Mouse (Mus musculus): Measurements from ENCODE around the gene Birc5.
"Not testable (repeated sequence)": the region's sequence is repeated elsewhere in the genome, so short reads cannot be mapped to it uniquely, and the experiment has no call there.

Gene Birc5

DNA sequence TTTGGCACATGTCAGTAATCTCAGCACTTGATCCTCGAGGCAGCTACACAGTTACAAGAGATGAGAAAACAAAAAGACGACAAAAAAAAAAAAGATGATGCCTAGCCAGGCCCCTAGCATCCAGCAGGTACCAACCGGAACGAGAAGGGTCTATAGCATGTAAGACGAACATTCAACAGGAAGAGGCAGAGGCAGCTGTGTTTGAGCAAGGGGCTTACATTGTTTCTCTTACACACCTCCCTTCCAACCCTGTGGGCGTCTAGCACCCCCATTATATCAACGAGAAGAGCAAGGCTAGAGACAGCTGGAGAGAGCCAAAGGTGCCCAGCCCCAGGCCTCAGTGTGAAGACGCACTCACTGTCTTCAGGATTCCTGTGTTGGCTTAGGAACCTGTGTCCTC lies 22.1 kb upstream of the Birc5 start:
- no peak for ATAC-seq (ENCODE audit: low TSS enrichment)

DNA sequence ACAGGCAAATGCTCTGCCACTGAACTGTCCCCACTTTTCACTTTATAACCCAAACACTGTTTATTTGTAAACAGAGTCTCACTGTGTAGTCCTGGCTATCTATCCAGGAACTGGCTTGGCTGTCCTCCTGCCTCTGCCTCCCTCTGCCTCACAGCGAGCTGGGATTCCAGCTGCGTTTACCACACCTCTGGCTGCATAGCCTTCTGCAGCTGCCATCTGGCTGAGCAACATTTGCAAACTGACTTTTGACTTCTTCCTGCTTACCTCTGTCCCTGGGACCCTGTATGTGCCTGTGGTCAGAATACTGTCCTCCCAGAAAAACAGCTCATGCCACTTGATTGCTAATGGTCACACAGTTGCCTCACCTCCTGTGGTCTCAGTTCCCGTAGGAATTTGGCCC lies 21.7 kb upstream of the Birc5 start:
- no peak for ATAC-seq (ENCODE audit: low TSS enrichment)

DNA sequence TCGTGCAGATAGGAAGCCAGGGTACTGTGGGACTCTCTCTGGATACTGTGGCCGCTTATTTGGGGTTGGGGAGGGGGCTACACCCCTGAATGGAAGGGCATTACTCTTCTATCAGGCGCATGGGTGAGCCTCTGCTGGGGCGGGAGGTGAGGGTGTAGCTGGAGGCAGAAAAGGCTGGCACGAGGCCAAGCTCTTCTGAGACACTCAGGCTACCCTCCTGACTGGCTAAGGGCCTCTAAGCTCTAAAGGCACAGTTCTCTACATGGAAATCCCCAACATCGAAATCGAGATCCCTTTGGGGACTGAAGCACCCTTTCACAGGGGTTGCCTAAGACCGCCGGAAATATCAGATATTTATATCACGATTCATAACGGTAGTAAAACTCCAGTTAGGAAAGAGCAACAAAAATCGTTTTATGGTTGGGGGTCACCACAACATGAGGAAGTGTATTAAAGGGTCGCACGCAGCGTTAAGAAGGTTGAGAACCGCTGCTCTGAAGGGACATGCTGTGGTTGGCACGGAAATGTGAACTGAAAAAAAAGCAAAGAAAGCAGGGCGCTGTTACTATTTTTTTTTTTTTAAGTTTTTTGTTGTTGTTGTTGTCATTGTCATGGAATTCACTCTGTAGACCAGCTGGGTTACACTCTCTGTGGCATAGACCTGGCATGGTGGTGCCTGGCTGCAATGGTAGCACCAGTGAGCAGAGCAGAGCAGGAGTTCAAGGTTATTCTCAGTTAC lies 20.7 kb upstream of the Birc5 start:
- no peak for ATAC-seq (ENCODE audit: low TSS enrichment)

DNA sequence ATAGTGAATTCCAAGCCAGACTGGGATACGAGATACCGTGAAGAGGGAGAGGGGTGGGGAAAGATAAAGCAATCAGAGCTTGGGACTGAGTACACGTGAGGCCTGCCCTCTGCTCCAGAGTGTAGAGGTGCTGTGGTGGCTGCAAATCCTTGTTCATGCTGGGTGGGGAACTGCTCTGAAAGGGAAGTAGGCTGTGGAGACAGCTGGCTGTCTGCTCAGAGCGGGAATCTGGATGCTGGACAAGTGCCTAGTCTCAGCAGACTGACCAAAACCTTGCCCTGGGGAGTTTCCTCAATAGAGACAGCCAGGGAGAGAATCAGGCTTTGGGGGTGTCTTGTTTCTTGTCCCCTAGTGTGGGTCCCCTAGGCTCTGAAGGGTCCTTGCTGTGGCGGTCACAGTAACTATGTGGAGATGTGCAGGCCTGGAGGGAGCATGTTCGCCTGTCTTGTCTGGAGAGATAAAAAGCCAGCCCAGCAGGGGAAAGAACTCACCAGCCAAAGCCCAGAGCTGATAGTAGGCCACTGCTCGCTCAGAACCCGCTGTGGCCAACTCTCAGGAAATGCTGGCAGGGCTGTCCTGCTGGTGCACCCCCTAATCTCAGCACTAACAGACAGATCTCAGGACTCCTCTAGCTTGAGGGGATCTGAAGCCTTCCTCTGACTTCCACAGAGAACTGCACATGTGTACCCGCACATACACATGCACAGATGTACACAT lies 20.0 kb upstream of the Birc5 start:
- ATAC-seq (ENCODE audit: low TSS enrichment), result no peak

DNA sequence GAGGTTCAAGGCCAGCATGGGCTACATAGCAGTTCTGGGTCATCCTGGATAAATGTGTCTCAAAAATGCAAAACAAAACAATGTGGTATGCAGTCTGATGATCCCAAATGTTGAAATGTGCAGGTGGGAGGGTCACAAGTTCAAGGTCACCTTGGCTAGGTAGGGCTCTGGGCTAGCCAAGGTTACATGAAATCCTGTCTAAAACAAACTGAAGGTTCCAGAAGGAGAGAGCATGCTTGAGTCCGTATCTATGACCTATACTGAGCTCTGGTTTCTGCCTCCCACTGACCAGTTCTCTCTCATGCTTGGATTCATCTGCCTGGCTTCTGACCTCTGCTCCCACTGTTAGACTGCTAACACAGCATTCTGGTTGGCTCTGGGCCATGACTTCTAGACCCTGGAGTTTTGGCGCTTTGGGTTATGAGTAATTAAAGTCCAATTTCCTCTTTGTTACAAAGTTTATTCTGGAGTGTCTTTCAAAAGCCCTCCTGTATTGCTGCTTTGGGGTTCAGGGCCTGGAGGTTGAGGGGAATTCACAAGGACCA lies 19.3 kb upstream of the Birc5 start:
- no peak for ATAC-seq (ENCODE audit: low TSS enrichment)

DNA sequence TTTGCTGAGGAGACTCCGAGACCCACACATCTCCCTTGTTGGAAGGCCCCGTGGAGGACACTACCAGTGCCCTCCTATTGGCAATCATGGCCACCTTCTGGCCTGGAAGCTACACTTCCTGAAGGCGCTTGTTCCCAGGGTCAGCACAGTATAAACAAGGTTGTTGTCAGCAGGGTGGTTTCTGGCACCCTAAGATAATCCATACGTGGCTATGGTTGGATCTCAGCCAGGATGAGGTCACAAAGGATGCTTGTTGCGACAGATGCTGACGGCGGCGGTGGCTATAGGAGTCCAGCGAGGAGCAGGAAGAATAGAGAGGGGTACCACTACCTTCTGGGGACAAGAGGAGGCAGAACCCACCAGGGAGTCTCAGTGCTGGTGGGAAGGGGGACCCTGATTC lies 18.6 kb upstream of the Birc5 start:
- no peak for ATAC-seq (ENCODE audit: low TSS enrichment)

DNA sequence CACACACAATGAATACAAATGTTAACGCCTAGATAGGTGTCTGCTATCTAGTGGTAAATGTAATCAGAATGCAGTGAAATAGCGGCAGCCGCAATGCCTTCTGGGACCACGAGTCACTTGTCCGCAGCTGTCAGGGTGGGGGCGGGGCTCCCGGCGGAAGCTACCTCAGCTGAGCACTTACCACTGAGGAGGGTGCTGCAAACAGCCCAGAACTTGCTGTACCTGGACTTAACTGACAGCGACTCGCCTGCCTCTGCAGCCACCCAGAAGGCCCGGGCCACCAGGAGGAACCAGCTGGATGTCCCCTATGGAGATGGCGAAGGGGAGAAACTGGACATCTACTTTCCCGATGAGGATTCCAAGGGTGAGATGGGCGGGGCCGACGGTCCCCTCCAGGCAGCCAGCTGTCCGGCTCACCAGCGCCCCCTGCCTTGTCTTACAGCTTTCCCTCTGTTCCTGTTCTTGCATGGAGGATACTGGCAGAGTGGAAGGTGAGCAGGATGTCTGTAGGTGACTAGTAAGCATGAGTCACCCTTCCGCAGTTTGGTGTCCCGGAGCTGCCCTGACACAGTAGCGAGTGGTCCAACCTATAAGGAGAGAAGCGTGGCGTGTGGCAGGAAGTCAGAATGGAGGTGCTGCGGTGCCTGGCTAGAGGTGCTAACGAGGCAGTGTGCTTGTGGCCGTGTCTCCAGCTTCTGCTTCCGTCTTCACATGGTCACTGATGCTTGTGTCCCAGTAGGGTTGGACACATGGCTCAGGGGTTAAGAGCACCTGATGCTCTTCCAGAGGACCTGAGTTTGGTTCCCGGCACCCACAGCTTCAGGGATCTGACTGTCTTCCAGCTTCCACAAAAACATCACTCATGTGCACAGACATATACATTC lies 16.7 kb upstream of the Birc5 start:
- peak; percentile 63 for ATAC-seq (ENCODE audit: low TSS enrichment)

DNA sequence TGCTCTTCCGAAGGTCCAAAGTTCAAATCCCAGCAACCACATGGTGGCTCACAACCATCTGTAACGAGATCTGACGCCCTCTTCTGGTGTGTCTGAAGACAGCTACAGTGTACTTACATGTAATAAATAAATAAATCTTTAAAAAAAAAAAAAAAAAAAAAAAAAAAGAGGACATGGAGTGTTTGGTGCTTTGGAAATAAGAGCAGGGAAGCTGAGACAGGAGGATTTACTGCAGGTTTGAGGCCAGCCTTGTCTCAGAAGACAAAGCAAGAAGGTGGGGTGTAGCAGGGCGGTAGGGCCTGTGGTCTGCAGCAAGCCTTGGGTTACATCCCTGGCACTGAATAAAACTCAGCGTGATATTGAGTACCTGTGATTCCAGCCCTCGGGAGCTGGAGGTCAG lies 15.5 kb upstream of the Birc5 start:
- not testable (repeated sequence) for ATAC-seq (ENCODE audit: low TSS enrichment)

DNA sequence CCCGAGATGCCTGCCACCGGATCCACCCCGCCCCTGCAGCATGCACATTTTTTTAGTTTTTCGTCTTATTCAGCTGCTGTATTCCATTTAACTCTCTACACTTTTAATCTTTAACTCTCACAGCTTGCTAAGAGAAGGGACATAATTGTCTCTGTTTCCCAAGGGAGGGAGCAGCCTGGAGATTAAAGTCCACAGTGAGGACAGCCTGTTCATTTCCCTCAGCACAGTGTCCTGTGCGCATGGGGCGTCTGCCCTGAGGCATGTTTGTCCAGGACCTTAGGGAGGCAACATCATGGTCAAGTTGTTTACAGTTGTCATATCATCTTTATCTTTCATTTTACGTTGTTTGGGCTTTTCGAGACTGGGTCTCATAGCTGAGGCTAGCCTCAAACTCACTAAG lies 15.0 kb upstream of the Birc5 start:
- ATAC-seq (ENCODE audit: low TSS enrichment), result no peak

DNA sequence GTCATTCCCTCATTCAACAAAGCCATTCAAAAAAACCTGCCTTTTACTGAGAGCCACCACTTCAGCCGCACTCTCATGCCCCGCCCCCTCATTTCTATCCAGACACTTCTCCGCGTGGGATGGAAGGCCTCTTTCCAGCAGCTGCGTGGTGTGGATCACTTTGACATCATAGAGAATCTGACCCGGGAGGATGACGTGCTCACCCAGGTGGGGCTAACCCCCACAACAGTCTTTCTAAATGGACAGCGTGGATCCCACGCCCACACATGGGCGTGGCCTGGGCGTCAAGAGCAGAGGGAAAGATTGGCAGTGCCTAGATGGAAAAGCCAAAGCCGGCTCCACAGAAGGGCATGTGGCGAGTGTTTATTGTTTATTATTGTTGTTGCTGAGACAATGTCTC lies 12.7 kb upstream of the Birc5 start:
- ATAC-seq (ENCODE audit: low TSS enrichment), result peak; percentile 81

DNA sequence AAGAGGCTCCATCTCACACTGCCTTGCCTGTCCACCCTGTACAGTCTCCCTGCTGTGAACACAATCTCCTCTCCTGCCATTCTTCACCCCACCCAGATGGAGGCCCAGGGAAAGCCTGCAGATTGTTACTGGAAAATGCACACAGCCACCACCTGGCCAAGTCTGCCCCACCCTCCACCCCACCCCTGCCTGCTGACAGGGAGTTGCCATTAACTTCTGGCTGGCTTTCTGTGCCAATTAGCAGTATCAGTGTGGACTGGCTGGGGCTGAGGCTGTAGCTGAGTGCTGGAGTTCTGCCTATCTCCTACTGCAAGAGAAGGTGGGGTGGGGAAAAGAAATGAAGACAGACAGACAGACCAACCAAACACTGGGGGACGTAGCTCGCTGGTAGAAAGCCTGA lies 10.5 kb upstream of the Birc5 start:
- no peak for ATAC-seq (ENCODE audit: low TSS enrichment)

DNA sequence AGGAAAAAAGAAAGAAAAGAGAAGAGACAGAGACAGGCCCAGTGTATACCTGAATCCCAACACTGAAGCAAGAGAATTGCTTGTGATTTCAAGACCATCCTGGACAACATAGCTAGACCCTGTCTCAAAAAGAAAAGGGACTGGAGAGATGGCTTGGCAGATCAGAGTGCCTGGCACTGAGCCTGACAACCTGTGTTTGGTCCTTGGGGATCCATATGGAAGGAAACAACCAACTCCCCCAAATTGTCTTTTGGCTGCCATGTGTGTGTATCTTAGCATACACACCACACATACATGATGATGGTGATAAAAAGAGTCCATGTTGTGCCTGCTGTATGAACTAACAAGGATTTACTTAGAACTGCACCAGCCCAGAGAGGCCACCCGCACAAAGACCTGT lies 10.0 kb upstream of the Birc5 start:
- ATAC-seq (ENCODE audit: low TSS enrichment), result no peak

DNA sequence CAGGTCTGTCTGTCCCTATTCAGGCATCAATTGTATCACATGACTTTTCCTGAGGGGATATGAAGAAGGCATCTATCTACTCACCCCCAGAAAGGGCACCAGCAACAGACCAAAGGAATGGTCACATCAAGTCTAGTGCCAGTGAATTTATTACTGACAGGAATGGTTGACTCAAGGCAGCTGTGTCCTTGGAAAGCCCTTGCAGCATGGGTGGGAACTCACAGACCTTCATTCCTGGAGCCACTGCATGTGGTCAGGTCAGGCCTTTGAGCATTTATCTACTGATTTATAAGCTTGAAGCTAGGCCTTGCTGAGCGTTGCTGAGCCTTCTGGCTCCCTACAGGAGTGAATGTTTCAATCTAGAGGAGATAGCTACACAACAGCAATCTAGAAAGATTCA lies 8.1 kb upstream of the Birc5 start:
- ATAC-seq (ENCODE audit: low TSS enrichment), result no peak

DNA sequence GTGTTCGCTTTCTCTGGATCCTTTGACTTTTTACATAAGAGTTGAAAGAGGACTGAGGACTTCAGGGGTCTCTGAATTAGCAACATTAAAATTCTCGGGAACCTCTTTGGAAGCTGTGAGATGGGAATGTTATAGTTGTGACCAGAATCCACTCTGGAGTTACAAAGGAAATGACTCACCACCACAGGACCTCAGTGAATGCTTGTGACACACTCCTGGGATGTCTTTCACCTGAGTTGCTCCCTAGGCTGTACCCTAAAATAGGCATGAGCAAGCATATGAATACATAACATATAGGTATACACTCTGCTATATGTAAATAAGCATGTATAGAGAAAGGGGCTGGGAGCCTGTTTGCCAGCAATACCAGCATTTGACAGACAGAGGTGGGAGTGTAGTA lies 5.6 kb upstream of the Birc5 start:
- ATAC-seq (ENCODE audit: low TSS enrichment), result no peak

DNA sequence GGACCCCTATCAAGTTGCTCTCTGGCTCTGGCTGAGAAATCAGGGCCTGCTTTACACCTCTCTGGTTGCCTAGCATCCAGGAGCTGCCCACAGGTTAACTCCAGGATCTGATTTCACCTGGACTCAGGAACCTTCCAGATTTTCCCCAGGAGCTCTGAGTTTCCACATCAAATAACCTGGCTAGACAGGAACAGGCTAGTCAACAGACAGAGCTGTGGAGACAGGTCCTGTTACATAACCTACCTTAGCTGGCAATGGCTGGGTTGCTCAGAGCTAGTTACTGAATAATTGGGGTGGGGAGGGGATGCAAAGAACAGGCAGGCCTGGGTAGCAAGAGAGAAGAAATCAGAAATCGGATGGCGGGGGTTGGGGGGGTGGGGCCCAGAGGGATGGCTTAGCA lies 4.1 kb upstream of the Birc5 start:
- ATAC-seq (ENCODE audit: low TSS enrichment), result no peak

DNA sequence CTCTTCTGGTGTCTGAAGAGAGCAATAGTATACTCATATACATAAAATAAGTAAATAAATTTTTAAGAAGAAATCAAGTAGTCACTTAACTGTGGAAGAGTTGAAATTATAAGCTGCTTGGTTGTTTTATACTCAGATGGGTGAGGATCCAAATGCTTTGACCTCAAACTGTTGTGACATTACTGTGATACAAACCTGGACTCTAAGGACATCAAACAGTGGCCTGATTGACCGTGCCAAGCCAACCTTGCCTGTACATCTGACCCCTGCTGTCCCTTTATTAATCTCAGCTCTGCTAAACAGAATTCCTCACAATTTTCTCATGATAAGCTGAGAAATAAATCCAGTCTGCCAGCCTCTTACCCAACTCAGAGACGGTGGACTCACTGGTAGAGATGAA lies 3.4 kb upstream of the Birc5 start:
- no peak for ATAC-seq (ENCODE audit: low TSS enrichment)

DNA sequence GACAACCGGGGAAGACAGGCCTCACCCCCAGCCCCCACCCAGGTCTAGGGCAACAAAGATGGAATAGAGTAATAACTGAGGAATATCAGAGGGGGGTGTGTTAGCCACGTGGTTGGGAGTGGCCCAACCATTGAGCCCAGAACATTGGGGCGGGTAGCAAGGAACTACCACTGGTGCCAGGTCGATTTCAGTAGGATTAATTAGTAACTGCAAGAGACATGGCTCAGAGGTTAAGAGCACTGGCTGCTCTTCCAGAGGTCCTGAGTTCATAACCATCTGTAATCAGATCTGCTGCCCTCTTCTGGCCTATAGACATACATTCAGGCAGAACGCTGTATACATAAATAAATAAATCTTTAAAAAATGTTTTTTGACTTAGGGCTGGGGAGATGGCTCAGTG lies 2.4 kb upstream of the Birc5 start:
- ATAC-seq (ENCODE audit: low TSS enrichment), result no peak

DNA sequence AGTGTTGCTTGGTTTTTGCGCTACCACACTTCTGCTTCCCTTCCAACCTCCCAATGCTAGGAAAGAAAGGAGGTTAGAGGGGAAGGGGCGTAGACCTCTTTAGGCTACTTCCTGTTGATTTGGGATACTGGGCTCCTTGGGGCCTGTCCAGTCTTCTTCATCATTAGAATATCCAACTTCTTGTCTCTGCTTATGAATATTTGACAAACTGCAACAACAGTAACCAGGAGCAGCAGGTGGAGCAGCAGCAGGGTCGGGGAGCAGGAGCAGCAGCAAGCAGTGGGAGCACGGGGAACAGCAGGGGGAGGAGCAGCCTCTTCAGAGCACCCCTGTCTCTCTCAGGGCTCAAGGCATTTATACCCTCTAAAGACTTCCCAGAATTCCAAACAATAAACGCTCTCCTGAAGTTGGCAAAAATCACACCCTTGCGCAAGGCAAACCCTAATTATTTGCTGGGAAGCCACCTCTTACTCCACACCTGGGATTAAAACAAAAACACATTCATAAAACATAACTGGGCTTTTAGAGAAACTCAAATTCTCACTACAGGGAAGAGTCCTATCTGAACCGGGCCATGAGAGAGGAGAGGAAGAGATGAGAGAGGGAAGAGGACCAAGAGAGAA lies 1.3 kb upstream of the Birc5 start:
- ATAC-seq (ENCODE audit: low TSS enrichment), result no peak

DNA sequence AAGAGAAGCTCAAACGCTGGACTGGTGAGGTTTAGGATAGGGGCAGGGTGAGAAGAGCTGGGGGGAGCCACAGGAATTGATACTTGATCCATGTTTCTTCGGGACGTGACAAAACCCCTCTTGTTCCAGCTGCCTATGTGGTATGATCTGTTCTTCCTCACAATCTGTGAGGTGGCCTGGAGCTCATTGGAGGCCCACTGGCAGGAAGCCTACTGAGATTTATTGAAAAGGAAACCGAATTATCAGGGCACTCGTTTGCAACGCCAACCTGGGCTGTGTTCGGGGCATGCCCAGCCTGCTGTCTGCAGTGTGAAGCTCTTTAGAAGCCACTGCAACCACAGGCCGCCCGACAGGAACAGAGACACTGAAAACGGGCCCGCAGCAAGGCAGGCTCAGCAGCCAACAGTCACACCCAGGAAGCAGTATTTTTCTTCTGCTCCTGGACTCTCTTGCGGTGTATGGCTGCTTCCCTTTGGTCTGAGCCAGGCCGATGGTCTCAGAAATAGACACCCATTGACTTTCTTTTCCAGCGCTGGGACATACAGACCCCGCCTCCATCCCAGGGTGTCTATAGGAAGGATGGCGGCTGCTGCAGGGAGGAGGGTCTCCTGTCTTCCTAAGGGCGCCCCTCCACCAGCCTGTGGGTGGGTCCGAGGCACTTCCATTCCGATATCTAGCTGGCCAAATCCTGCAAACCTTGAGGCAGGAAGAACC lies 623 bp upstream of the Birc5 start:
- ATAC-seq (ENCODE audit: low TSS enrichment), result peak; percentile 78

DNA sequence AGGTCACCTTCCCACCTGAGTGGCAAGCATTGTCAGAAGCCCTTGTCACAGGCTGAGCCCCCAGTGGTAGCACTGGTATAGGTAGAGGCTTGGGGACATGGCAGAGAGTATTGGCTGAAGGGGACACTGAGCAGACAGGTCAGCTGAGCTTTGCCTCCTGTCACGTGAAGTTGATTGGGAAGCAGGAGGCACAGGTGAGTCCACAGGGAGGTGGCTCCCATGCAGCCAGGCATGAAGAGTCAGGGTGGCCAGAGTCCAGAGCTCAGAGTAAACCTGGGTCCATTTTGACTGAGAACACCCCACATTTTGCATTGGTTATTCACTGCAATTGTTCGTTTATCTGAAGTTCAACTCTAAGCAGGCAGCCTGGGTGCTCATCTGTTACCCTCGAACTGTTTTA lies 3.8 kb downstream of the Birc5 start:
- ATAC-seq (ENCODE audit: low TSS enrichment), result no peak

DNA sequence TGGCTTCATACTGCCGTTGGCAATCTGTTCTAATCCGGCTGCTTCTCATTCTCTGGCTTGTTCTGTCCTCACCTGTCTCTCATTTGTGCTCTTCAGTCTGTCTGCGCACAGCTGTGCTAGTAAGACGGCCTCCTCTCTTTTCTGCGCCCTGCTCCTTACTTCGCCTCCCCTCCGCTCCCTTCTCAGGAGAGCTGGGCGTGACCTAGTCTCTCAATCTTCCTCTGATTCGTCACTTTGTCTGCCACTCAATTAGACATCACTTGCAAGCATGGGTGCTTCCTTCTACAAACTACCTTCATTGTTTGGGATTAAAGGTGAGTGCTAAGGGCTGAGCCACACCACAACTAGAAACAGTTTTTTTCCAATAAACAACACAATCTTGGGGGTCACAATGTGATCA lies 5.2 kb downstream of the Birc5 start:
- no peak for ATAC-seq (ENCODE audit: low TSS enrichment)
